Comparison of ENCODE assay signal across 9 mouse cellular contexts in the genomic region with DNA sequence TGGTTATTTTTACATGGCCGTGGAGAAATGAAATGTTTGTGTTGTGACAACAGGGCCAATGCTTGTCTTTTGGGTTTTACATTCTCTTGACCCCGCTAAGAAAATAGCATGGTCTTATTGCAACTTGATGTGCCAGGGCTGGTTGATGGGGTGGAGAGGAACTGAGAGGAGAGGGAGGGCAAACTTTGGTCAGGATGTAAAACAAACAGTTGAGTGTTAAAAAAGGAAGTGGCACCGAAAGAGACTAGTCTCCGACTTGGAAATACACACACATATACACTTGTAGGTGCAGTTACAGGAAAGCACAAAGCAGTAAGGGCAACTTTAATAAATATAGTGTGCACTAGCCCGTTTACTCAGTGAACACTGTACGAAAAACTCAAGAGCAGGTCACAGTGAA. TPM values are rescaled to one million over a fixed set of nuclear protein-coding genes. Genes with fewer than 3 reads are reported as not detected.
A peak's percentile ranks its signal among the peaks of the same experiment; 100 is the strongest.
DNase-seq lines count a peak whose midpoint lies in the region; ATAC-seq and TF ChIP-seq lines count a peak whose summit lies in the region.
"Had no signal": no experiment of that assay in that cellular context is flagged by ENCODE, and none has a peak within 500 bp of the region (broad histone marks: within the 10 kb centered on the region; RNA-seq: fewer than 3 reads in every experiment).

No protein-coding gene starts in this region.

- no peak for TF ChIP-seq POLR2A in bone marrow macrophage, adult 2 months (IDR thresholded peaks at IDR 0.05; ENCODE audit: borderline replicate concordance, low read depth, low read length)

- H3K36me3 ChIP-seq in kidney, postnatal 0 days (ENCODE audit: insufficient read depth, low read length): peaks cover 20% of the 10 kb centered on the region; the same call in 1 of the 2 replicates
- H3K36me3 ChIP-seq in midbrain, embryonic 14.5 days (ENCODE audit: control insufficient read depth, insufficient read depth, low read length): peaks cover 36% of the 10 kb centered on the region

- H3K27ac ChIP-seq in kidney, postnatal 0 days: no peak overlapping the region
- H3K27ac ChIP-seq in bone marrow macrophage, adult 2 months (ENCODE audit: insufficient read depth, low read depth, low read length): peak overlapping the region; percentile 51
- no peak overlapping the region for H3K27ac ChIP-seq in midbrain, embryonic 14.5 days (replicated peaks; ENCODE audit: low read depth, low read length)

- no peak overlapping the region for H3K9ac ChIP-seq in kidney, postnatal 0 days (ENCODE audit: low read depth, low read length)
- H3K9ac ChIP-seq in midbrain, embryonic 14.5 days (replicated peaks; ENCODE audit: low read length): no peak overlapping the region

- WGBS in kidney, postnatal 0 days: 74% methylated on average over 6 of the region's 6 CpGs
- 94% methylated on average over 6 of the region's 6 CpGs for WGBS in midbrain, embryonic 14.5 days

- no peak for TF ChIP-seq CTCF in kidney, postnatal 0 days (IDR thresholded peaks at IDR 0.05; ENCODE audit: low read depth)
- no peak for TF ChIP-seq CTCF in bone marrow macrophage, adult 2 months (IDR thresholded peaks at IDR 0.05; ENCODE audit: low read depth, low read length)

- peaks cover 4% of the 10 kb centered on the region; the same call in 1 of the 2 replicates for H3K4me1 ChIP-seq in kidney, postnatal 0 days (replicated peaks; ENCODE audit: insufficient read depth, low read length)
- peaks cover 4% of the 10 kb centered on the region for H3K4me1 ChIP-seq in bone marrow macrophage, adult 2 months (ENCODE audit: control insufficient read depth, insufficient read depth, low read length)
- peaks cover 17% of the 10 kb centered on the region for H3K4me1 ChIP-seq in midbrain, embryonic 14.5 days (ENCODE audit: control insufficient read depth, insufficient read depth, low read length)

- H3K27me3 ChIP-seq in kidney, postnatal 0 days (ENCODE audit: insufficient read depth, low read length): no peaks in the 10 kb centered on the region
- no peaks in the 10 kb centered on the region for H3K27me3 ChIP-seq in midbrain, embryonic 14.5 days (ENCODE audit: control insufficient read depth, insufficient read depth, low read length)

- ATAC-seq in kidney, postnatal 0 days (replicated peaks; ENCODE audit: low FRiP score, low read depth): no peak
- peak; percentile 30 to 50; a peak in 2 of 4 replicates for ATAC-seq in hematopoietic stem cell, adult 5-6 weeks (replicated peaks in 1 of 2; ENCODE audit: insufficient read depth in 1 of 2, low FRiP score in 2 of 2, low TSS enrichment in 1 of 2, low read depth in 1 of 2, poor library complexity in 2 of 2, severe bottlenecking in 2 of 2)
- ATAC-seq in midbrain, embryonic 14.5 days (ENCODE audit: low FRiP score, low TSS enrichment): no peak
- ATAC-seq: activated CD4-positive, CD25-positive, alpha-beta regulatory T cell, adult 4 months had no signal

- H3K9me3 ChIP-seq in kidney, postnatal 0 days (replicated peaks; ENCODE audit: low read length): no peaks in the 10 kb centered on the region
- H3K9me3 ChIP-seq in midbrain, embryonic 14.5 days (ENCODE audit: control insufficient read depth, low read length): no peaks in the 10 kb centered on the region

- peak overlapping the region; percentile 59; the same call in 1 of the 2 replicates for H3K4me2 ChIP-seq in kidney, postnatal 0 days (ENCODE audit: low read length)
- H3K4me2 ChIP-seq in midbrain, embryonic 14.5 days (ENCODE audit: low read length): 0 out of 2 replicates have a peak overlapping the region, but pooled peaks have one; percentile 78

- H3K4me3 ChIP-seq in kidney, postnatal 0 days (replicated peaks; ENCODE audit: low read depth, low read length): no peak overlapping the region; the same call in 1 of the 2 replicates
- H3K4me3 ChIP-seq in bone marrow macrophage, adult 2 months (ENCODE audit: insufficient read depth, low read length): peak overlapping the region; percentile 71
- H3K4me3 ChIP-seq in midbrain, embryonic 14.5 days (replicated peaks; ENCODE audit: low read depth, low read length): no peak overlapping the region

- DNase-seq in kidney, postnatal 0 days (ENCODE audit: low spot score): no peak
- DNase-seq in kidney, postnatal 36 days: no peak
- no peak for DNase-seq in midbrain, embryonic 14.5 days
- no peak for DNase-seq in layer of hippocampus, postnatal 14 days (ENCODE audit: low spot score in 2 of 2)
- DNase-seq in thymus, adult 18-20 months: no peak
- DNase-seq in T-cell, adult 2 months (ENCODE audit: low spot score): no peak

RNA-seq across cellular contexts. Expression of a gene that starts 1.5 kb away (rescaled TPM):
- 23.3 and 24.2 TPM in 2 replicates for polyA plus RNA-seq in kidney, postnatal 0 days (2015; fragmentation: Nextera tagmentation; extraction: Ambion mirVana)
- polyA plus RNA-seq in bone marrow macrophage, adult 2 months (2012; ENCODE audit: insufficient read depth, insufficient read length, missing spikeins): 29.5 and 36.6 TPM in 2 replicates
- 62.4 and 93.2 TPM in 2 replicates for total RNA-seq in hematopoietic stem cell, adult 5-6 weeks (2017)
- polyA plus RNA-seq in midbrain, embryonic 14.5 days (2014; fragmentation: Nextera tagmentation; extraction: Ambion mirVana): 26.9 and 27.8 TPM in 2 replicates
- total RNA-seq in layer of hippocampus, postnatal 14 days (2021): 10 to 100 TPM; 33.2 to 33.9 TPM

RNA-seq across cellular contexts. Expression of a gene that starts 37.4 kb away (rescaled TPM):
- 47.8 and 51.7 TPM in 2 replicates for polyA plus RNA-seq in kidney, postnatal 0 days (2015; fragmentation: Nextera tagmentation; extraction: Ambion mirVana)
- polyA plus RNA-seq in bone marrow macrophage, adult 2 months (2012; ENCODE audit: insufficient read depth, insufficient read length, missing spikeins): 15.2 and 16.4 TPM in 2 replicates
- total RNA-seq in hematopoietic stem cell, adult 5-6 weeks (2017): 39.7 and 42.5 TPM in 2 replicates
- polyA plus RNA-seq in midbrain, embryonic 14.5 days (2014; fragmentation: Nextera tagmentation; extraction: Ambion mirVana): 109 and 113 TPM in 2 replicates
- 10 to 100 TPM; 64.7 to 68.3 TPM for total RNA-seq in layer of hippocampus, postnatal 14 days (2021)

RNA-seq across cellular contexts. Expression of a gene that starts 53.6 kb away (rescaled TPM):
- polyA plus RNA-seq in kidney, postnatal 0 days (2015; fragmentation: Nextera tagmentation; extraction: Ambion mirVana): 54.0 and 57.6 TPM in 2 replicates
- 3.3 and 3.4 TPM in 2 replicates for polyA plus RNA-seq in bone marrow macrophage, adult 2 months (2012; ENCODE audit: insufficient read depth, insufficient read length, missing spikeins)
- 1.9 and 13.2 TPM in 2 replicates for total RNA-seq in hematopoietic stem cell, adult 5-6 weeks (2017)
- polyA plus RNA-seq in midbrain, embryonic 14.5 days (2014; fragmentation: Nextera tagmentation; extraction: Ambion mirVana): 10.4 and 10.8 TPM in 2 replicates
- 10 to 100 TPM; 11.2 to 12.0 TPM for total RNA-seq in layer of hippocampus, postnatal 14 days (2021)

RNA-seq across cellular contexts. Expression of a gene that starts 53.8 kb away (rescaled TPM):
- polyA plus RNA-seq in kidney, postnatal 0 days (2015; fragmentation: Nextera tagmentation; extraction: Ambion mirVana): 11.1 and 13.7 TPM in 2 replicates
- polyA plus RNA-seq in bone marrow macrophage, adult 2 months (2012; ENCODE audit: insufficient read depth, insufficient read length, missing spikeins): 9.2 and 12.1 TPM in 2 replicates
- 44.5 and 54.7 TPM in 2 replicates for total RNA-seq in hematopoietic stem cell, adult 5-6 weeks (2017)
- 7.8 and 8.4 TPM in 2 replicates for polyA plus RNA-seq in midbrain, embryonic 14.5 days (2014; fragmentation: Nextera tagmentation; extraction: Ambion mirVana)
- 1 to 10 TPM; 3.4 to 3.9 TPM for total RNA-seq in layer of hippocampus, postnatal 14 days (2021)

RNA-seq across cellular contexts. Expression of a gene that starts 55.8 kb away (rescaled TPM):
- 9.8 and 11.1 TPM in 2 replicates for polyA plus RNA-seq in kidney, postnatal 0 days (2015; fragmentation: Nextera tagmentation; extraction: Ambion mirVana)
- 23.6 and 24.7 TPM in 2 replicates for polyA plus RNA-seq in bone marrow macrophage, adult 2 months (2012; ENCODE audit: insufficient read depth, insufficient read length, missing spikeins)
- 19.9 and 21.5 TPM in 2 replicates for total RNA-seq in hematopoietic stem cell, adult 5-6 weeks (2017)
- 21.2 and 29.4 TPM in 2 replicates for polyA plus RNA-seq in midbrain, embryonic 14.5 days (2014; fragmentation: Nextera tagmentation; extraction: Ambion mirVana)
- total RNA-seq in layer of hippocampus, postnatal 14 days (2021): 10 to 100 TPM; 44.1 to 46.2 TPM

Comparison
In these comparisons a context has a peak if more than half of its experiments do, and no peak if none do; other contexts are left out.
1. ATAC-seq: peak in hematopoietic stem cell, adult 5-6 weeks (2 of 2); none in kidney, postnatal 0 days (single experiment) and midbrain, embryonic 14.5 days (single experiment).